Mouse (Mus musculus) ES-E14 (cell line): ENCODE results near the gene Prkaa1. TPM values are rescaled to one million over a fixed set of nuclear protein-coding genes. Genes with fewer than 3 reads are reported as not detected.

ENCODE experiments used
- DNase-seq: peaks from one replicate; pipeline ENCODE4 v3.0.0-alpha.2; 2013; ENCODE audit warnings: low read depth, low spot score
- H3K27ac ChIP-seq: 2 replicates; pipeline ENCODE4 v1.5.1; 2012; ENCODE audit warnings: low read depth, mild to moderate bottlenecking, low read length, moderate library complexity, mixed read lengths; ENCODE audit not compliant: poor library complexity, insufficient read depth, severe bottlenecking
- H3K36me3 ChIP-seq: 2 replicates; pipeline ENCODE4 v1.6.1; 2012; ENCODE audit warnings: mild to moderate bottlenecking, low read length, moderate library complexity, mixed read lengths; ENCODE audit not compliant: control insufficient read depth, poor library complexity, insufficient read depth, severe bottlenecking
- H3K4me1 ChIP-seq, 2 experiments: fragments of 150-350 bp in 1 of 2; sonication (generic) in 1 of 2; 2 replicates each; pipeline ENCODE4 v1.6.1; 2012; ENCODE audit warnings: low read length in 2 of 2, mild to moderate bottlenecking in 1 of 2, mixed read lengths in 1 of 2; ENCODE audit not compliant: control insufficient read depth in 2 of 2, insufficient read depth in 2 of 2, poor library complexity in 1 of 2
- H3K4me3 ChIP-seq, 2 experiments: fragments of 150-350 bp in 1 of 2; sonication (generic) in 1 of 2; 2 replicates each; pipeline ENCODE4 v1.5.1; 2012; ENCODE audit warnings: low read length in 2 of 2, low read depth in 1 of 2, mild to moderate bottlenecking in 1 of 2, mixed read lengths in 1 of 2; ENCODE audit not compliant: insufficient read depth in 1 of 2, poor library complexity in 1 of 2, severe bottlenecking in 1 of 2
- H3K9ac ChIP-seq: 2 replicates; pipeline ENCODE4 v1.6.1; 2012; ENCODE audit warnings: low read depth, mild to moderate bottlenecking, low read length, mixed read lengths; ENCODE audit not compliant: poor library complexity, insufficient read depth, severe bottlenecking
- H3K9me3 ChIP-seq: fragments of 150-350 bp; sonication (generic); 2 replicates; pipeline ENCODE4 v1.6.1; 2012; ENCODE audit warnings: low read depth, mild to moderate bottlenecking, low read length; ENCODE audit not compliant: control insufficient read depth, insufficient read depth
- CHD2 ChIP-seq: IDR thresholded peaks from 2 replicates; pipeline ENCODE4 v1.6.1; 2014; ENCODE audit warnings: mild to moderate bottlenecking, low read depth, low read length, inconsistent platforms
- HCFC1 ChIP-seq: IDR thresholded peaks from 2 replicates; pipeline ENCODE4 v1.6.1; 2012; ENCODE audit warnings: low read length, inconsistent platforms, borderline replicate concordance; ENCODE audit not compliant: insufficient read depth
- MAFK ChIP-seq: IDR thresholded peaks from 2 replicates; pipeline ENCODE4 v1.6.1; 2014; ENCODE audit warnings: mild to moderate bottlenecking, low read depth, low read length, inconsistent platforms; ENCODE audit not compliant: insufficient read depth
- ZC3H11A ChIP-seq: IDR thresholded peaks from 2 replicates; pipeline ENCODE4 v1.6.1; 2012; ENCODE audit warnings: low read depth, mild to moderate bottlenecking, inconsistent platforms, low read length, borderline replicate concordance
- ZNF384 ChIP-seq: IDR thresholded peaks from 2 replicates; pipeline ENCODE4 v1.6.1; 2012; ENCODE audit warnings: low read depth, low read length, inconsistent platforms
- in situ Hi-C, 2 experiments: fragments of 600-800 bp; cut with MboI; formaldehyde crosslinking; loops; one replicate each; pipeline ENCODE4 v1.15.1; 2025; ENCODE audit warnings: low sequenced_read_pairs in 2 of 2, inconsistent platforms in 1 of 2; ENCODE audit not compliant: unreplicated experiment in 2 of 2
- total RNA-seq: library from RNA; depleted of rRNA; stranded (reverse); fragments of 300-350 nt; gene quantifications from 2 replicates; pipeline ENCODE4 v1.2.3, GENCODE M21; 2012

Gene Prkaa1
- total RNA-seq, 1 experiment = 12.9 TPM

DNA sequence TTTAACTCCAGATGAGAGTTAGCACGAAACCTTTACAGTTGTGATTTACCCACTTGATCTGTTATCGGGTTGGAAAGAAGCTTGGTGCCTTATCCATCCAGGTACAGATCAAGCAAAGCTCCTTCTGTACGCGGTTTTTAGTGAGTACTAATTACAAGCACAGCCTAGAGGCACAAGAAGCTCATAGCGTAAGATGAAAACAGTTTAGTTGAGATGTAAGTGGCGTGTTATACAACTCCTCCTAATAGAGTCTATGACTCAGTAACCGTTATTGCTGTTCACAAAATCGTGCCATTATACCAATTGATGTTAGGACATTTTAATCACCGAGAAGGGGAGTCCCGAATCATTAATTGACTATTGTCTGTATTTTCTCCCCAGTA lies 42.6 kb downstream of the Prkaa1 start:
- in situ Hi-C loops = no loop called here
- no peaks in the 10 kb centered on the region for H3K9me3 ChIP-seq
- H3K27ac ChIP-seq = 0 out of 2 replicates have a peak overlapping the region, but pooled peaks have one; percentile 41
- H3K9ac ChIP-seq = peak overlapping the region; percentile 88
- TF ChIP-seq CHD2 (no peak), HCFC1 (no peak), ZNF384 (no peak), ZC3H11A (no peak), MAFK (no peak)
- no peak for DNase-seq
- peaks cover 3% of the 10 kb centered on the region for H3K36me3 ChIP-seq
- peaks cover 0 to 7% of the 10 kb centered on the region in 2 experiments; a peak in 2 of 4 replicates for H3K4me1 ChIP-seq
- H3K4me3 ChIP-seq = peak overlapping the region; percentile 76 to 95

DNA sequence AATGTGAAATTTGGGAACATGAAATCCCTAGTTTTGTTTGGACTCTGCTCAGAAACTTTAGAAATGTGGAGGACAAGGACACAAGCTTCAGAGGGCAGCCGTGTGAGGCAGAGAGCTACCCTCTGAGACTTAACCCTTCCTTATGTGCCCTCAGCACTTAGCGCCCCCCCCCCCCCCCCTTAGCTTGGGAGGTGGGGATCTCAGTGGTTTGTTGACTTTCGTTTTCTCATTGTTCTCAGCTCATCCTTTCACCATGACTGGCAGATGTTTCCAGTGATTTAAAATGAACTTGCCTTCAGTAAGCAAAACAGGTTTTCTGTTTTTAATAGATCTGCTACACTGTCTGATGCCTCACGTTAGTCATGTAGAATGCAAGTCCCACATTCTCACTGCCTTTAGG lies 43.5 kb downstream of the Prkaa1 start:
- peaks cover 3% of the 10 kb centered on the region for H3K36me3 ChIP-seq
- in situ Hi-C loops = no loop called here
- H3K9me3 ChIP-seq = no peaks in the 10 kb centered on the region
- H3K4me3 ChIP-seq = no peak overlapping the region
- H3K4me1 ChIP-seq = peaks cover 0 to 7% of the 10 kb centered on the region in 2 experiments; a peak in 2 of 4 replicates
- DNase-seq = no peak
- no peak overlapping the region for H3K27ac ChIP-seq
- no peak for TF ChIP-seq CHD2
- no peak overlapping the region for H3K9ac ChIP-seq

DNA sequence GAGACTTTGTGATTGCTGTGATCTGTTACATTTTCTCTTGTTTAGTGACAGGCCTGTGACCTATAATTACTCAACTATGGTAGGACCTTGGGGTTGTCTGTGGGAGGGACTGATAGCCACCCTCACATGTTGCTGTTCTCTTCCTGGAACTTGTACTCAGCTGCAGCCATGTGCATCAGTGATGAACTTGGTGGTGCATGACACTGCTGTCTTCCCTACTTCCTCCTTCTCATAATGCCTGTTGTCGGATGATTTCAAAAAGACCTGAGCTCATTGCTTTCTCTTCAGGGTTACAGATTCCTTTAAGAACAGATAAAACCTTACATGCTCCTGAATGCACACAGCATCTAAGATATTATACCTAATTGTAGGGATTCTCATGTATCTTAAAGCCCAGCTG lies 44.4 kb downstream of the Prkaa1 start:
- in situ Hi-C loops = no loop called here
- H3K9ac ChIP-seq = no peak overlapping the region
- no peak for DNase-seq
- H3K4me3 ChIP-seq = no peak overlapping the region
- H3K4me1 ChIP-seq = peaks cover 0 to 7% of the 10 kb centered on the region in 2 experiments; a peak in 2 of 4 replicates
- no peak for TF ChIP-seq ZC3H11A
- TF ChIP-seq HCFC1 = no peak
- no peak for TF ChIP-seq ZNF384
- TF ChIP-seq CHD2 = no peak
- no peak for TF ChIP-seq MAFK
- no peaks in the 10 kb centered on the region for H3K9me3 ChIP-seq
- H3K27ac ChIP-seq = no peak overlapping the region
- H3K36me3 ChIP-seq = peaks cover 3% of the 10 kb centered on the region

DNA sequence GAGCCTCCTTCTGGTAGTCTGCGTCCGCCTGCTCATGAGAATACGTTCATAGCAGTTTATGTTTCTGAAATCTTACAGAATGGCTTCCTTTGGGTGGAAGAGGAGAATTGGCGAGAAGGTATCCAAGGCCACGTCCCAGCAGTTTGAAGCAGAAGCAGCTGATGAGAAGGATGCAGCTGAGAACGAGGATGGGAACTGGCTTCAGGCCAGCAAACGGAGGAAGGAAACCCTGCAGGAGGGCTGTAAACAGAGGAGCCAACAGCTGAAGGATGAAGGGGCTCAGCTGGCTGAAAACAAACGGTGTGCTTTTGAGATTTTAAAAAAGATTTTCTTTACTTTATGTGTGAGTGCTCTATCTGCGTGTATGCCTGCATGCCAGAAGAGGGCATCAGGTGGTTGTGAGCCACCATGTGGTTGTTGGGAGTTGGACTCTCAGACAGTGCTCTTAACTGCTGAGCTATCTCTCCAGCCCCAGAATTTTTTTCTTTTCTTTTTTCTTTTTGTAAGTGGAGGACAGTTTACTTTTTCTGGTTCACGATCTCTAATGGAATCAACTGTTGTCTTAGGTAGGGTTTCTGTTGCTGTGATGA lies 45.9 kb downstream of the Prkaa1 start:
- Histone ChIP-seq H3K27ac (no peak overlapping the region), H3K9ac (no peak overlapping the region), H3K9me3 (no peaks in the 10 kb centered on the region), H3K36me3 (peaks cover 7% of the 10 kb centered on the region), H3K4me1 (peaks cover 0 to 4% of the 10 kb centered on the region in 2 experiments; a peak in 2 of 4 replicates), H3K4me3 (no peak overlapping the region)
- in situ Hi-C loops = no loop called here
- no peak for DNase-seq
- TF ChIP-seq CHD2 = no peak
- no peak for TF ChIP-seq ZC3H11A
- no peak for TF ChIP-seq HCFC1
- no peak for TF ChIP-seq MAFK
- TF ChIP-seq ZNF384 = no peak

DNA sequence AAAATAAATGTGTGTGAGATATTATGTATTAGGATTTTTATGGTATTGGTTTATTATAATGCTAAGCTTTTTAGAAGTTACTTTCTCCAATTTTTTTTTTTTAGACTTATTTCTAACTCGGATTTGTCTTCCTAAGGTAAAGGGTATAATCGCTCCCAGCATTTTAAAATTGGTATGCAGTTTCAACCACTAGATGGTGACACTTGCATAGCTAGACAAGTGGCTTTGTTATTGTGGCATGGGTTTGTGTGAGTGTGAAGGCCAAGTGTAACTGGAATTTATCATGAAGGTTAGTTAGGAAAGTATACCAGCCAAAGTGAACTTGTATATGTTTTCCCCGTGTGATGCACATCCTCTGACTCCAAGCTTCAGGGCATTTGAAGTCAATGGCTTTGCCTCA lies 50.2 kb downstream of the Prkaa1 start:
- H3K27ac ChIP-seq = no peak overlapping the region
- H3K36me3 ChIP-seq = peaks cover 8% of the 10 kb centered on the region
- TF ChIP-seq MAFK (no peak), ZC3H11A (no peak), CHD2 (no peak), HCFC1 (no peak), ZNF384 (no peak)
- in situ Hi-C loops = no loop called here
- H3K4me3 ChIP-seq = no peak overlapping the region
- no peaks in the 10 kb centered on the region for H3K9me3 ChIP-seq
- DNase-seq = no peak
- 0 out of 4 replicates have a peak, but pooled peaks cover 0 to 3% of the 10 kb centered on the region in 2 experiments for H3K4me1 ChIP-seq
- H3K9ac ChIP-seq = no peak overlapping the region
